Mouse (Mus musculus) liver, embryonic 11.5 days (tissue): Measurements from ENCODE around the gene Prpf38b. TPM values are rescaled to one million over a fixed set of nuclear protein-coding genes. Genes with fewer than 3 reads are reported as not detected.

Experiments used
- polyA plus RNA-seq: library from polyadenylated mRNA; unstranded; fragments of >200 nt; fragmentation: Nextera tagmentation; extraction: Ambion mirVana; gene quantifications from 2 replicates; pipeline ENCODE4 v1.2.1, GENCODE M21; 2014

Prpf38b gene
- polyA plus RNA-seq, 1 experiment from 2014 or later, result 69.3 TPM

Other genes with a start within 250 kb of the Prpf38b start
- gene Gpsm2, start 189.4 kb downstream of the Prpf38b start, polyA plus RNA-seq, result 41.8 and 46.2 TPM in 2 replicates
- gene Aknad1, start 172.1 kb downstream of the Prpf38b start, polyA plus RNA-seq, result 0.44 and 0.45 TPM in 2 replicates
- 35.1 and 35.6 TPM in 2 replicates for gene Stxbp3, start 71.2 kb downstream of the Prpf38b start, polyA plus RNA-seq
- 0.18 TPM in 1 of 2 replicates, not detected in the other for gene Fndc7, start 21.7 kb downstream of the Prpf38b start, polyA plus RNA-seq
- gene Henmt1, start 28.1 kb upstream of the Prpf38b start, polyA plus RNA-seq, result 0.29 and 0.30 TPM in 2 replicates
- not detected in 2 replicates for gene Gm9857, start 28.7 kb upstream of the Prpf38b start, polyA plus RNA-seq
- gene Fam102b, start 115.9 kb upstream of the Prpf38b start, polyA plus RNA-seq, result 6.2 and 6.6 TPM in 2 replicates
- not detected in 2 replicates for gene Slc25a54, start 168.7 kb upstream of the Prpf38b start, polyA plus RNA-seq
- gene Slc25a24, start 211.4 kb upstream of the Prpf38b start, polyA plus RNA-seq, result 16.2 and 19.9 TPM in 2 replicates